ENCODE assay signal across 11 mouse cellular contexts in the genomic region with DNA sequence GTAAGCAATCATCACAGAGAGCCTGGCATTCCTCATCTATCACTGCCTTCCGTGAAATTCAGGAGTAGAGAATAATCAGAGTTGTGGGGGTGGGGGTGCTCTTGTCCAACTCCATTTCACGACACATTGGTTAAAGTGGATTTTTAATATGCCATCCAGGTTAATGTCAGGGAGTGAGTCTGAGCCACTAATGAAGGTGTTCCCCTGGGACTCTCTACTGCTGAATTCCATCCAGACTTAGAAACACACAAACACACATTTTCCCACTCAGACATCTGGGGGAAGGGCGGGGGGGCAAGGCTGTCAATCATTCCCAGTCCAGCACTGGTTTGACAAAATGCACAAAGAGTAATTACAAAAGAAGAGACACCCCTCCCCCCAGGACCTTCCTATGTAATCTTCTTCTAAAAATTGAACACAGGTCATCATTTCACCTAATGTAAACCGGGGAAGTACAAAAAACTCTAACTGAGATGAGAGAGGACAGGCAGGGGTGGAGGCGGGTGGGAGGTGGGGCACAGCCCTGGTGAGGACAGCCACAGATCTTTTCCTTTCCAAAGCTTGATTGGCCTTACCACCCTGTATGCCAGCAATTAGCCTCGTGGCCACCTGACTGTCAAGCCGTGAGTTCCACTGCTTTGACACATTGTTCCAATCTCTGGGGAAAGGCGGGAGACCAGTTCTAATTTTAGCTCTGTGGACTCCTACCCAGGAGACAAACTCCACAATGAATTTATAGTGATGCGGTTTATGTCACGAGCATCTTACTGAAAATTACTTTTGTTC.
A peak's percentile ranks its signal among the peaks of the same experiment; 100 is the strongest.
DNase-seq lines count a peak whose midpoint lies in the region; ATAC-seq and TF ChIP-seq lines count a peak whose summit lies in the region.
"Had no signal": no experiment of that assay in that cellular context is flagged by ENCODE, and none has a peak within 500 bp of the region (broad histone marks: within the 10 kb centered on the region; RNA-seq: fewer than 3 reads in every experiment).

No protein-coding gene starts in this region.

- intact Hi-C loops in heart, postnatal 14 days (cut with DNase I) = no loop called here

- no peak; the same call in 1 of the 2 replicates for ATAC-seq in embryonic facial prominence, embryonic 11.5 days (replicated peaks; ENCODE audit: insufficient number of reproducible peaks, low FRiP score, low TSS enrichment, low read depth)
- ATAC-seq in heart, postnatal 0 days (ENCODE audit: insufficient read depth, low read depth) = peak; percentile 44; the same call in 1 of the 2 replicates
- ATAC-seq in midbrain, embryonic 14.5 days (ENCODE audit: low FRiP score, low TSS enrichment) = no peak
- no peak for ATAC-seq in kidney, embryonic 14.5 days (ENCODE audit: low FRiP score, low TSS enrichment)
- ATAC-seq: inflammation-experienced regulatory T-cells, adult 6 months had no signal

- no peak overlapping the region for H3K9ac ChIP-seq in embryonic facial prominence, embryonic 11.5 days (replicated peaks; ENCODE audit: low read length)
- no peak overlapping the region for H3K9ac ChIP-seq in heart, postnatal 0 days (replicated peaks; ENCODE audit: low read depth, low read length)
- H3K9ac ChIP-seq in midbrain, embryonic 14.5 days (replicated peaks; ENCODE audit: low read length) = no peak overlapping the region
- no peak overlapping the region for H3K9ac ChIP-seq in kidney, embryonic 14.5 days (ENCODE audit: low read depth, low read length)
- H3K9ac ChIP-seq: liver, embryonic 15.5 days had no signal

- no peak for TF ChIP-seq EP300 in heart, postnatal 0 days (IDR thresholded peaks at IDR 0.05; ENCODE audit: low read depth)

- H3K36me3 ChIP-seq in embryonic facial prominence, embryonic 11.5 days (replicated peaks; ENCODE audit: control insufficient read depth, insufficient read depth, low read depth, low read length) = no peaks in the 10 kb centered on the region
- H3K36me3 ChIP-seq in heart, postnatal 0 days (replicated peaks; ENCODE audit: control insufficient read depth, insufficient read depth, low read length) = no peaks in the 10 kb centered on the region
- no peaks in the 10 kb centered on the region for H3K36me3 ChIP-seq in midbrain, embryonic 14.5 days (ENCODE audit: control insufficient read depth, insufficient read depth, low read length)
- H3K36me3 ChIP-seq in kidney, embryonic 14.5 days (ENCODE audit: control insufficient read depth, insufficient read depth, low read length) = no peaks in the 10 kb centered on the region
- H3K36me3 ChIP-seq: liver, embryonic 15.5 days had no signal

- no peak overlapping the region for H3K4me3 ChIP-seq in embryonic facial prominence, embryonic 11.5 days (ENCODE audit: low read depth, low read length)
- no peak overlapping the region for H3K4me3 ChIP-seq in heart, postnatal 0 days (ENCODE audit: low read depth, low read length)
- no peak overlapping the region for H3K4me3 ChIP-seq in midbrain, embryonic 14.5 days (replicated peaks; ENCODE audit: low read depth, low read length)
- no peak overlapping the region for H3K4me3 ChIP-seq in kidney, embryonic 14.5 days (ENCODE audit: low read length)
- H3K4me3 ChIP-seq: liver, embryonic 15.5 days had no signal

- H3K4me1 ChIP-seq in embryonic facial prominence, embryonic 11.5 days (ENCODE audit: control insufficient read depth, insufficient read depth, low read length) = no peaks in the 10 kb centered on the region; the same call in 1 of the 2 replicates
- peaks cover 12% of the 10 kb centered on the region; the same call in 1 of the 2 replicates for H3K4me1 ChIP-seq in heart, postnatal 0 days (ENCODE audit: control insufficient read depth, insufficient read depth)
- peaks cover 9% of the 10 kb centered on the region for H3K4me1 ChIP-seq in midbrain, embryonic 14.5 days (ENCODE audit: control insufficient read depth, insufficient read depth, low read length)
- no peaks in the 10 kb centered on the region for H3K4me1 ChIP-seq in kidney, embryonic 14.5 days (ENCODE audit: control insufficient read depth, insufficient read depth, low read length)

- H3K4me2 ChIP-seq in embryonic facial prominence, embryonic 11.5 days (ENCODE audit: low read depth, low read length) = no peak overlapping the region
- H3K4me2 ChIP-seq in heart, postnatal 0 days (ENCODE audit: low read depth, low read length) = no peak overlapping the region
- 0 out of 2 replicates have a peak overlapping the region, but pooled peaks have one; percentile 3 for H3K4me2 ChIP-seq in midbrain, embryonic 14.5 days (ENCODE audit: low read length)
- no peak overlapping the region for H3K4me2 ChIP-seq in kidney, embryonic 14.5 days (replicated peaks; ENCODE audit: low read depth, low read length)
- H3K4me2 ChIP-seq: liver, embryonic 15.5 days had no signal

- no peak overlapping the region for H3K27ac ChIP-seq in embryonic facial prominence, embryonic 11.5 days (replicated peaks; ENCODE audit: low read depth, low read length)
- H3K27ac ChIP-seq in heart, postnatal 0 days (ENCODE audit: low read depth) = no peak overlapping the region; the same call in 1 of the 2 replicates
- H3K27ac ChIP-seq in midbrain, embryonic 14.5 days (replicated peaks; ENCODE audit: low read depth, low read length) = 0 out of 2 replicates have a peak overlapping the region, but pooled peaks have one; percentile 46
- H3K27ac ChIP-seq in kidney, embryonic 14.5 days (ENCODE audit: low read depth, low read length) = no peak overlapping the region
- H3K27ac ChIP-seq: liver, embryonic 15.5 days had no signal

- DNase-seq in heart, adult 8-10 months (ENCODE audit: low spot score) = peak; percentile 16
- no peak for DNase-seq in heart, postnatal 14 days
- DNase-seq in embryonic facial prominence, embryonic 11.5 days (ENCODE audit: low spot score) = peak; percentile 68
- DNase-seq in heart, postnatal 0 days (ENCODE audit: low spot score) = peak; percentile 27
- peak; percentile 55 for DNase-seq in midbrain, embryonic 14.5 days
- no peak for DNase-seq in cerebellum, postnatal 25 days
- DNase-seq in right cerebral cortex, postnatal 14 days = no peak
- DNase-seq: thymus, postnatal 25 days had no signal

- WGBS in embryonic facial prominence, embryonic 11.5 days = 27% methylated on average over 10 of the region's 10 CpGs
- 34% methylated on average over 10 of the region's 10 CpGs for WGBS in heart, postnatal 0 days
- 39% methylated on average over 10 of the region's 10 CpGs for WGBS in midbrain, embryonic 14.5 days
- WGBS in kidney, embryonic 14.5 days = 59% methylated on average over 10 of the region's 10 CpGs

- no peaks in the 10 kb centered on the region for H3K9me3 ChIP-seq in embryonic facial prominence, embryonic 11.5 days (replicated peaks; ENCODE audit: control insufficient read depth, low read length)
- H3K9me3 ChIP-seq in heart, postnatal 0 days (replicated peaks; ENCODE audit: control insufficient read depth, low read length) = no peaks in the 10 kb centered on the region
- no peaks in the 10 kb centered on the region for H3K9me3 ChIP-seq in midbrain, embryonic 14.5 days (ENCODE audit: control insufficient read depth, low read length)
- H3K9me3 ChIP-seq in kidney, embryonic 14.5 days (ENCODE audit: control insufficient read depth, low read length) = no peaks in the 10 kb centered on the region
- H3K9me3 ChIP-seq: liver, embryonic 15.5 days had no signal

- no peaks in the 10 kb centered on the region for H3K27me3 ChIP-seq in embryonic facial prominence, embryonic 11.5 days (ENCODE audit: control insufficient read depth, insufficient read depth, low read length)
- H3K27me3 ChIP-seq in heart, postnatal 0 days (ENCODE audit: control insufficient read depth, insufficient read depth, low read length) = no peaks in the 10 kb centered on the region
- H3K27me3 ChIP-seq in midbrain, embryonic 14.5 days (ENCODE audit: control insufficient read depth, insufficient read depth, low read length) = no peaks in the 10 kb centered on the region
- H3K27me3 ChIP-seq in kidney, embryonic 14.5 days (ENCODE audit: control insufficient read depth, insufficient read depth, low read length) = no peaks in the 10 kb centered on the region
- H3K27me3 ChIP-seq: liver, embryonic 15.5 days had no signal

- TF ChIP-seq CTCF in heart, postnatal 0 days (IDR thresholded peaks at IDR 0.05; ENCODE audit: low read depth) = no peak

Comparison
In these comparisons a context has a peak if more than half of its experiments do, and no peak if none do; other contexts are left out.
1. DNase-seq: peak in heart, adult 8-10 months (single experiment), embryonic facial prominence, embryonic 11.5 days (single experiment), heart, postnatal 0 days (single experiment) and midbrain, embryonic 14.5 days (single experiment); none in heart, postnatal 14 days (0 of 2), cerebellum, postnatal 25 days (0 of 2) and right cerebral cortex, postnatal 14 days (single experiment).